Mouse (Mus musculus) C2C12 (cell line): ENCODE measurements at regions not wholly inside any gene's neighbourhood (a gene's known extent, or its start where the extent isn't known, plus 50 kb on each side); places are given as distances from the start of the nearest gene placed in this dataset.

Experiments used
- CEBPB ChIP-seq: IDR thresholded peaks from one replicate; pipeline ENCODE4 v1.6.1; 2011; ENCODE audit warnings: low read depth, mild to moderate bottlenecking, control low read depth, moderate library complexity
- CTCF ChIP-seq: IDR thresholded peaks from one replicate; pipeline ENCODE4 v1.5.1; 2011; ENCODE audit not compliant: control insufficient read depth, insufficient read depth, insufficient read length
- MAX ChIP-seq: IDR thresholded peaks from one replicate; pipeline ENCODE4 v1.6.1; 2011; ENCODE audit warnings: mild to moderate bottlenecking, control low read depth
- MYOG ChIP-seq: IDR thresholded peaks from one replicate; pipeline ENCODE4 v1.6.1; 2011; ENCODE audit not compliant: control insufficient read depth, insufficient read length; ENCODE audit errors: extremely low read depth
- USF1 ChIP-seq: IDR thresholded peaks from one replicate; pipeline ENCODE4 v1.6.1; 2011; ENCODE audit warnings: low read depth, mild to moderate bottlenecking, control low read depth, moderate library complexity

GRCm38 (mm10) chr14:33694224-33694623 is 105.2 kb downstream of the Ptpn20 start:
- TF ChIP-seq CTCF (no peak), MYOG (no peak), USF1 (no peak), MAX (no peak), CEBPB (no peak)
